Mouse (Mus musculus) liver, embryonic 12.5 days (tissue): ENCODE measurements around the gene Prkar2b. TPM values are rescaled to one million over a fixed set of nuclear protein-coding genes. Genes with fewer than 3 reads are reported as not detected.

Experiments
- ATAC-seq: fragments of 200-750 bp; cut with Nextera tagmentation; 2 replicates; pipeline ENCODE4 v1.8.0; 2017; ENCODE audit warnings: moderate number of reproducible peaks, mild to moderate bottlenecking, moderate library complexity
- H3K27ac ChIP-seq: fragments of 300-500 bp; sonication (generic); 2 replicates; pipeline ENCODE4 v1.5.1; 2016; ENCODE audit warnings: mild to moderate bottlenecking
- H3K27me3 ChIP-seq: fragments of 300-500 bp; sonication (generic); replicated peaks from 2 replicates; pipeline ENCODE4 v1.6.1; 2016; ENCODE audit warnings: mild to moderate bottlenecking, moderate library complexity
- H3K36me3 ChIP-seq: fragments of 300-500 bp; sonication (generic); 2 replicates; pipeline ENCODE4 v1.6.1; 2016; ENCODE audit warnings: mild to moderate bottlenecking, moderate library complexity
- H3K4me1 ChIP-seq: fragments of 300-500 bp; sonication (generic); 2 replicates; pipeline ENCODE4 v1.6.1; 2016
- H3K4me2 ChIP-seq: fragments of 300-500 bp; sonication (generic); 2 replicates; pipeline ENCODE4 v1.6.1; 2016; ENCODE audit warnings: mild to moderate bottlenecking, moderate library complexity
- H3K4me3 ChIP-seq: fragments of 300-500 bp; sonication (generic); 2 replicates; pipeline ENCODE4 v1.5.1; 2016; ENCODE audit warnings: mild to moderate bottlenecking, moderate library complexity
- H3K9ac ChIP-seq: fragments of 300-500 bp; sonication (generic); 2 replicates; pipeline ENCODE4 v1.6.1; 2016; ENCODE audit warnings: mild to moderate bottlenecking, moderate library complexity
- H3K9me3 ChIP-seq: fragments of 300-500 bp; sonication (generic); replicated peaks from 2 replicates; pipeline ENCODE4 v1.6.1; 2016; ENCODE audit warnings: mild to moderate bottlenecking, moderate library complexity
- WGBS: fragments of 180-500 bp; shearing (Covaris S2); methylation state at CpG from one replicate; pipeline ENCODE4 v1.1.7; 2016; ENCODE audit not compliant: insufficient replicate concordance; 5-methylcytosine and 5-hydroxymethylcytosine counted together
- polyA plus RNA-seq: library from polyadenylated mRNA; unstranded; fragments of >200 nt; fragmentation: Nextera tagmentation; extraction: Ambion mirVana; gene quantifications from 2 replicates; pipeline ENCODE4 v1.2.1, GENCODE M21; 2016

Prkar2b gene
- polyA plus RNA-seq = 137 and 141 TPM in 2 replicates

DNA sequence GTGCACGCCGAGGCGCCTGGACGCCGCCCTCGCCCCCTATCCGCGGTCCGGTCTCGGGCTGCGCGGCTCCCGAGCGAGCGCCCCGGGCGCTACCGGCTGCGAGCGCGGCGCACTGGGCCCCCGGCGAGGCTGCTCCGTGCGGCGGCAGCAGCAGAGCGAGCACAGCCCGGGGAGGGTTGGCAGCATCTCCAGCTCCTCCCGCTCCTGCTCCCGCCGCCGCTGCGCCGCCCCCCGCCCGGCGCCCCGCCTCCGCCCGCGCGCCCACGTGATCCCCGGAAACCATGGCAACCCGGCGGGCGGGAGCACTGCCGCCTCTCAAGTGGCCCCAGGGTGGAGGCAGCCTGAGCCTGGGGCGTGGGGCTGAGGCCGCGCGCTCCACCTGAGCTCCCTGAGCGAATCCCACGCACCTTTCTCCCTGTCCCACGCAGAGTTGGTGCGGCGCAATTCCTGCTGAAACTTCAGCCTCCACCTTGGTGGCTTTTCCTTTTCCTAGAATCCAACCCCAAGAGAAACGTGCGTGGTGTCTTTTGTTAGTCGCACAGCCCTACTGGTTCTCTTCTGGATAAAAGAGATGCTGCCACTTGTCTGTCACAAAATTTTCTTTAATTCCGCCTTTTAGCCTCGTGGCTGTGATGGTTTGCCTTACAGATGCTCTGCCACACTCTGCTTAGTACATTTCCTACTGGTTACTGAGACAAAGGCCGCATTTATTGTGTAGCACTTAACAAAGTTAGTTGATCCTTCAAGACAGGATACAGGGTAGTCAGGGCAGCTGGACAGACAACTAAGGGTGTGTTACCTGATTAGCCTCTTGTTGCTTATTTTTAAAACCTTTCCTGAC lies at the start of gene Prkar2b:
TSS of gene Prkar2b (minus strand) at position 207 of the 841 bp plus-strand sequence.
- H3K9me3 ChIP-seq = no peaks in the 10 kb centered on the region
- H3K4me3 ChIP-seq = peak within 1 kb of the TSS; percentile 98
- peak within 1 kb of the TSS; percentile 100 for H3K9ac ChIP-seq
- ATAC-seq = peak; percentile 94
- WGBS = under 1% methylated on average over 55 of the region's 64 CpGs
- H3K27me3 ChIP-seq = no peaks in the 10 kb centered on the region; the same call in 1 of the 2 replicates
- H3K4me2 ChIP-seq = peak within 1 kb of the TSS; percentile 84
- peak within 1 kb of the TSS; percentile 99 for H3K27ac ChIP-seq
- H3K36me3 ChIP-seq = peaks cover 15% of the 10 kb centered on the region
- H3K4me1 ChIP-seq = peaks cover 57% of the 10 kb centered on the region

DNA sequence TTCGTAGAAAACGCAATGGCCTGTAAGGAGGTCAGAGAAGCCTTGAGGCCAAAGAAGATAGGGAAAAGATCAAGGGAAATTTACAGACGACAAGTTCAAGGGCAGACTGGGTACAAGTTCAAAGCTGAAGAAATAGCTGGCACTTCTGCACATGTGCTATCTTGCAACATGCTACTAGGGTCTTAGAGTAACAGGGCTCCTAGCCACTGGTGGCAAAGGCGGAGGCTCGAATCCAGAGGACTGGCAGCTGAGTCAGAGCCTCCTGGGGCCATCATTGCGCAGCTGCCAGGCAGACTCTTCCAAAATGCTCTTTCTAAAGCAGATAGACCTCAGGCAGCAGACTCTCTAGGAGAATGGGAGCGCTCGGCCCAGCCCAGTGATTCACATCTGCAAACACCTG lies 48.1 kb upstream of the Prkar2b start:
- H3K9me3 ChIP-seq = no peaks in the 10 kb centered on the region
- H3K4me1 ChIP-seq = peaks cover 98% of the 10 kb centered on the region
- 86% methylated on average over 8 of the region's 8 CpGs for WGBS
- 0 out of 2 replicates have a peak overlapping the region, but pooled peaks have one; percentile 17 for H3K9ac ChIP-seq
- H3K4me3 ChIP-seq = no peak overlapping the region
- H3K27me3 ChIP-seq = no peaks in the 10 kb centered on the region
- peaks cover 57% of the 10 kb centered on the region for H3K36me3 ChIP-seq
- H3K4me2 ChIP-seq = no peak overlapping the region
- no peak for ATAC-seq
- H3K27ac ChIP-seq = peak overlapping the region; percentile 96

DNA sequence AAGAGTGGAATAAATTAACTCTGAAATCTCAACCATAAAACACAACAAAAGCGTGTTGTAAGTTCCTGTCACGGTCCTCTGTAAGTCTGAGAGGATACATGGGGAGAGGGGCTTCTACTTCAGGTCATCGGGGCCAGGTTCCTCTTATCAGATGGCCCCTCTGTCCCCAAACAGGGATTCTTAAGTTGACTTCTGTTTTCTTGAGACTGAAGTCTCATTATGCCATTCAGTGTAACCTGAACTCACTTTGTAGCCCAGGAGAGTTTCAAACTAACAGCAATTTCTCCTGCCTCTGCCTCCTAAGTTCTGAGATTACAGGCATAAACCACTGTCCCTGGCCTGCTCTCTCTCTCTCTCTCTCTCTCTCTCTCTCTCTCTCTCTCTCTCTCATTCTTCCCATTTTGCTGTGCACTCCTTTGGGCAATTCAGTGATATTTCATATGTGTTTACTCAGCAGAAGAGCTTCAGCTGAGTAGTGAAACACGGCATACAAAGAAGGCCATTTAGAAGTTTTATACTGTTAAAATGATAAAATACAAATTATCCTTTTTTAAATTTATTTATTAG lies 43.9 kb upstream of the Prkar2b start:
- Histone ChIP-seq H3K9ac (peak overlapping the region; percentile 79), H3K9me3 (no peaks in the 10 kb centered on the region), H3K36me3 (peaks cover 62% of the 10 kb centered on the region), H3K27ac (peak overlapping the region; percentile 98), H3K27me3 (no peaks in the 10 kb centered on the region), H3K4me2 (peak overlapping the region; percentile 69), H3K4me3 (peak overlapping the region; percentile 34), H3K4me1 (peaks cover 99% of the 10 kb centered on the region)
- ATAC-seq = no peak
- WGBS = 32% methylated on average over 4 of the region's 4 CpGs

DNA sequence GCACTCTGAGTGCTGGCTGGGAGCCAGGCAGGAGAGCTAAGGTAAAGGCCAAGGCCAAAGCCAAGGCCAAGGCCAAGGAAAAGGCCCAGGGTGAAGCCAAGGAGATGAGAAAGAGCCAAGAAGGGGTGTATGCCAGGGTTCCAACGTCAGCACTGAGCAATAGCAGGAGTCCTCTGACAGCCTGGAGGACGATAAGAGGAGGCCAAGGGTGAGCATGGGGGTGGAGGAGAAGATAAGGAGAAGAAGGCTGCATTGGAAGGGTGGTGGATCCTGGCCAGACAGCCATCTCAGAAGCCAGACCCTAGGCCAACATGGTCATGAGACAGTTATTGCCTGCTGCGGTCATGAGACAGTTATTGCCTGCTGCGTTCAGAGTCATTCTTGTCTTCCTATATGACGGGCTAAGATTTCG lies 43.4 kb upstream of the Prkar2b start:
- H3K36me3 ChIP-seq = peaks cover 59% of the 10 kb centered on the region
- WGBS = 18% methylated on average over 6 of the region's 6 CpGs

DNA sequence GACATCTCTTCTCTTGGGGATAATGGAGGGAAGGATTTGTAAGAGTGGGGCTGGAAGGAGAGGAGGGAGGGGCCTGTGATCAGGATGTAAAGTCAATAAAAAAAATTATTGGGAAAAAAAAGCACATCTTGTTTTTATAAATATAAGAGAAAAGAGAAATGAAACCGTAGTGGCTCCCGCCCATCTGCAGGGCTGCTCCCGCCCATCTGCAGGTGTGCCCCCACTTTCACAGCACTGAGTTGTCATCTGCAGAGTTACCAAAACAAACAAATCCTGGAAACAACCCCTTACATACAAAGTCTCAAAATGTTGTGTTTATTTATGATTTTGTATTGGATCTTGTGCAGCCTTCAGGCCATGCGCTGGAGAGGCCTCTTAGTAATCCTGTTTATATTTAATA lies 40.2 kb upstream of the Prkar2b start:
- H3K9ac ChIP-seq = peak overlapping the region; percentile 52
- H3K27ac ChIP-seq = peak overlapping the region; percentile 79
- H3K4me1 ChIP-seq = peaks cover 67% of the 10 kb centered on the region
- H3K27me3 ChIP-seq = no peaks in the 10 kb centered on the region
- H3K4me2 ChIP-seq = peak overlapping the region; percentile 34
- peaks cover 59% of the 10 kb centered on the region for H3K36me3 ChIP-seq
- ATAC-seq = no peak
- WGBS = 86% methylated on average over 4 of the region's 4 CpGs
- H3K4me3 ChIP-seq = no peak overlapping the region
- H3K9me3 ChIP-seq = no peaks in the 10 kb centered on the region

More for the DNA sequence above, 43.4 kb upstream of the Prkar2b start:
- peak; percentile 100 for ATAC-seq
- H3K9ac ChIP-seq = peak overlapping the region; percentile 79
- H3K27ac ChIP-seq = peak overlapping the region; percentile 98
- H3K27me3 ChIP-seq = no peaks in the 10 kb centered on the region
- H3K9me3 ChIP-seq = no peaks in the 10 kb centered on the region
- H3K4me2 ChIP-seq = peak overlapping the region; percentile 69
- peak overlapping the region; percentile 34 for H3K4me3 ChIP-seq
- H3K4me1 ChIP-seq = peaks cover 93% of the 10 kb centered on the region

DNA sequence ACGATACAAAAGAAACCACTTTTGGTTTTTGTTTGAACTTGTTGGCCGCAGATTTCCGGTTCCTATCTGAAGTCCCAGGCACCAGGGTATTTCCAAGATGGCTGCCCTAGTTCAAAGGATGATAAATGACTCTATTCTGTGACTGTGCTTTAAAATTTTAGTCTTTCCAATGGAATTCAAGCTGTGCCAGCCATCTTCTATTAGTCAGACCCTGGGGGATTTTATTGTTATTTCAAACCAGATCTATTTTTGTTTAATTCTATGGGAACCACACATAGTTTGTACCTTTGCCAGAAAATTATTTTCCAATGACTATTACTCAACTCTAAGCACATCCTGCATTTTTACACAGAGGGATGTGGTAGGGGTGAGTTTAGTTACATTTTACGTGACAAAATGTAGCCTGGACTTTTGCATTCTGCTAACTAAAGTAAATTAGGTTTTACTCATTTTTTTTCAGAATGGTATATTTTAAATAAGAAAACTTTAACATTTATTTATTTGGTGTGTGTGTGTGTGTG lies 38.6 kb upstream of the Prkar2b start:
- Histone ChIP-seq H3K4me2 (no peak overlapping the region), H3K27ac (0 out of 2 replicates have a peak overlapping the region, but pooled peaks have one; percentile 79), H3K4me3 (no peak overlapping the region), H3K36me3 (peaks cover 63% of the 10 kb centered on the region), H3K9ac (no peak overlapping the region), H3K4me1 (peaks cover 67% of the 10 kb centered on the region), H3K9me3 (no peaks in the 10 kb centered on the region), H3K27me3 (no peaks in the 10 kb centered on the region)
- no peak for ATAC-seq
- 76% methylated on average over 4 of the region's 4 CpGs for WGBS

DNA sequence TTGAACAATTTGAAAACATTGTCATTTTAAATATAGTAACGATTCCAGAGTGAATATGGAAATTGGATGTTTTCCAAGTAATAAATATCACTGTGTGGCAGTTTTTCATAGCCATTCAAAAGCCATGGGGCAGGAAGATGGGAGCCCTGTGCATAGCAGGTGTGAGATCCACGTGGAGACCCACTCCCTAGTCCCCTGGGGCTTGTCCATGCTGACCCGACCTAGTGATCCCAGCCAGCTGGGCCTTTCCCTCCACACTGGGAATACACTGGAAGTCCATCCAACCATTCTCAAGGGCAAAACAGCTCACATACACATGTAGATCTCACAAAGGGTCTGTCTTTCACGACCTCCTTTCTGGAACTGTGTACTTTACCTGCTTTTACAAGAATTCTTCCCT lies 37.5 kb upstream of the Prkar2b start:
- Histone ChIP-seq H3K27me3 (no peaks in the 10 kb centered on the region), H3K9ac (no peak overlapping the region), H3K27ac (peak overlapping the region; percentile 53; the same call in 1 of the 2 replicates), H3K9me3 (no peaks in the 10 kb centered on the region), H3K36me3 (peaks cover 60% of the 10 kb centered on the region), H3K4me3 (no peak overlapping the region), H3K4me2 (no peak overlapping the region), H3K4me1 (peaks cover 67% of the 10 kb centered on the region)
- no peak for ATAC-seq
- 78% methylated on average over 4 of the region's 4 CpGs for WGBS

DNA sequence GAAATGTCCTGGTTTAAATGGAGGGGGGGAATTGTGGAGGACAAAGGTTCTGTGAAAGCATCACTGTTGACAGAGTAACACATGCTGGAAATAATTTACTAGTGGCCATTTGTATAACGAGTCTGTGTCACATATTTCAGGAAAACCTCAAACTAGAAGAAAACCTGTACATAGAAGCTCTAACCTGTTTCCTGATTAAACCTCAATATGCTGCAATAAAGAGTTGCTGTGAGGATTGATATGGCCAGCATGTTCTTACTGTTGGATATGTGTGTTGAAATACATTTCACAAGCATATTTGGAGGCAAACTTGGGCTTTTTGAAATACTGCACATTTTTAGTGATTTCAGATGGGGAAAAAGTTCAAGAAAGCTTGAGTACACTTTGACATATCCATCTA lies 36.0 kb upstream of the Prkar2b start:
- no peak for ATAC-seq
- H3K9me3 ChIP-seq = peaks cover under 1% of the 10 kb centered on the region; the same call in 1 of the 2 replicates
- H3K9ac ChIP-seq = no peak overlapping the region
- WGBS = 42% methylated on average over 1 of the region's 1 CpGs
- peaks cover 54% of the 10 kb centered on the region for H3K4me1 ChIP-seq
- no peaks in the 10 kb centered on the region for H3K27me3 ChIP-seq
- H3K4me3 ChIP-seq = no peak overlapping the region
- peaks cover 47% of the 10 kb centered on the region for H3K36me3 ChIP-seq
- 0 out of 2 replicates have a peak overlapping the region, but pooled peaks have one; percentile 79 for H3K27ac ChIP-seq
- H3K4me2 ChIP-seq = no peak overlapping the region

DNA sequence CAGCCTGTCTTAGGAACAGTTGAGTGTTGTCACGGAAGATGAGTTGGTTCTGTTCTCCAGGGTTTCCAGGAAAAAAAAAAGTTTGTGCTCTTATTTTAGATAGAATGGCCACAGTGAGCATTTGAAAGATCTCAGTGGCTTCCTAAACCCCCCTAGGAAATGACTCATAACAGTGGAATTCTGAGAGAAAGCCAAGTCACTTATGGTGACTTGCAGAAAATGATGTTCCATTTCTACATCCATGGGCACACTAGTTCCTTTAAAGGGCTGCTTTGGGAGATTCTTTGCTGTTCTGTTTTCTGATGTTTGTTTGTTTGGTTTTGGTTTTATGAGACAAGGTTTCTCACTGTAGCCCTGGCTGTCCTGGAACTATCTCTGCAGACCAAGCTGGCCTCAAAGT lies 34.1 kb upstream of the Prkar2b start:
- Histone ChIP-seq H3K27me3 (no peaks in the 10 kb centered on the region), H3K4me3 (no peak overlapping the region), H3K4me2 (no peak overlapping the region), H3K27ac (peak overlapping the region; percentile 79), H3K9ac (peak overlapping the region; percentile 54), H3K4me1 (peaks cover 35% of the 10 kb centered on the region), H3K9me3 (peaks cover 20% of the 10 kb centered on the region), H3K36me3 (peaks cover 47% of the 10 kb centered on the region)
- ATAC-seq = peak; percentile 62; the same call in 1 of the 2 replicates
- 44% methylated on average over 1 of the region's 1 CpGs for WGBS

DNA sequence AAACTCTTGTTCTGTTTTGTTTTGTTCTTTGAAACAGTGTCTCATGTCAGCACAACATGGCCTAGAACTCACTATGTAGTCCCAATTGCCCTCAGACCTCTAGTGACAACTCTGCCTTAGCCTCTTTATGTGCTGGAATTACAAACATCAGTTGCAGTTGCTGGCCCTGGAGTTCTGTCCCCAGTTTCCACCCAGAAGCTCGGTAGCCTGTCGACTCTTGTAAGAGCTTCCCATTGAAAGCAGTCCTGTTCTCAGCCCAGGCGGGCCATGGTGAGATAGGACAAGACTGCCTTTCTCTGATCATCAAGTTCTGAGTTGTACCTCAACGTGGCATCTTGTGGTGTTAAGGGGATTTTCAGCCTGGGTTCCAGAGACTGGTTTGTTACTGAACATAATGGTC lies 31.4 kb upstream of the Prkar2b start:
- H3K27ac ChIP-seq = peak overlapping the region; percentile 34; the same call in 1 of the 2 replicates
- ATAC-seq = no peak
- no peak overlapping the region for H3K4me2 ChIP-seq
- H3K9ac ChIP-seq = no peak overlapping the region
- peaks cover 34% of the 10 kb centered on the region for H3K4me1 ChIP-seq
- H3K9me3 ChIP-seq = peaks cover 24% of the 10 kb centered on the region
- no peak overlapping the region for H3K4me3 ChIP-seq
- peaks cover 38% of the 10 kb centered on the region for H3K36me3 ChIP-seq
- no peaks in the 10 kb centered on the region for H3K27me3 ChIP-seq
- 85% methylated on average over 4 of the region's 4 CpGs for WGBS

DNA sequence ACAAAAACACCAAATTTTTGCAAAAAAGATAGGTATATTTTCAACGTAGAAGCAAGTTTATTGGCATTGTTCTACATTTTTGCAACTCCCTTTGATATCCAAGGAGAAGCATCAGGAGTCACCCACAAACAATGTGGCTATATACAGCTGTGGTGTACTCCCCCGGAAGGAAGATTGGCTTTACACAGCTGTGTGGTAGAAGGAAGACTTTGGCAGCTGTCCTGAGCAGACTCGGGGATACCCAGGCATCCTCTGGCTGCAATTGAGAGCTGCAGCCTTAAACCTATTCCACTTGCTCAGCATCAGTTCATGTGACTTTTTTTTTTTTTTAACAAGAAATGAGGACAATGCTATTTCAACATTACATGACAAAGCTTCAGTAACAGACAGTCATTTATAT lies 27.5 kb upstream of the Prkar2b start:
- ATAC-seq = no peak
- Histone ChIP-seq H3K4me2 (no peak overlapping the region), H3K4me1 (peaks cover 37% of the 10 kb centered on the region), H3K27me3 (no peaks in the 10 kb centered on the region), H3K9me3 (peaks cover 24% of the 10 kb centered on the region), H3K4me3 (no peak overlapping the region), H3K9ac (no peak overlapping the region; the same call in 1 of the 2 replicates), H3K36me3 (peaks cover 23% of the 10 kb centered on the region), H3K27ac (no peak overlapping the region)
- WGBS = 45% methylated on average over 3 of the region's 3 CpGs

DNA sequence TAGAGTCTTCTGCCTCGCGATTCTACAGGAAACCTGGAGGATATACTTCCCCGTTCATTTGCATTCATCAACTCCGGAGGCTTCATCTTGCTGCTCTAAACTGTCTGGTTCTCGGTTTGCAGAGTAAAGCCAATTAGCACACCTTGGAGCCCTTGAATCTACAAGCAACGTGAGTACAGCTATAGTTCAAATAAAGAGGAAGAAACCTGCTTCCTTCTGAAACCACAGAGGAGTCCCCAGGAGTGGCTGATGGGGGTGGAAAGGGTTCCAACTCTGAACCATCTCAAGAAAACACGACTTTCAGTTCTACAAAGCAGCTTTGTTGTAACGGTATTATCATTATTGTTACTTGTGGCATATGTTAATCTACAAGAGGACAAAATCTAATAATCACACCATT lies 26.2 kb upstream of the Prkar2b start:
- Histone ChIP-seq H3K4me2 (no peak overlapping the region), H3K9me3 (peaks cover 24% of the 10 kb centered on the region), H3K27ac (no peak overlapping the region), H3K27me3 (no peaks in the 10 kb centered on the region), H3K4me1 (peaks cover 42% of the 10 kb centered on the region), H3K36me3 (peaks cover 23% of the 10 kb centered on the region), H3K4me3 (no peak overlapping the region), H3K9ac (no peak overlapping the region)
- WGBS = 29% methylated on average over 8 of the region's 8 CpGs
- no peak for ATAC-seq
